Mouse (Mus musculus) skeletal muscle tissue, adult 2 months (tissue): Measurements from ENCODE around the gene Myh3.

Source experiments
- DNase-seq: peaks from one replicate; pipeline ENCODE4 v3.0.0-alpha.2; 2012; ENCODE audit warnings: low read depth, low spot score

Myh3 gene

GRCm38 (mm10) chr11:67078000-67078399 is at the start of gene Myh3:
Myh3 (plus strand) TSS chr11:67078300.
- DNase-seq, result no peak

GRCm38 (mm10) chr11:67030904-67031602 is 47.0 kb upstream of the Myh3 start:
- no peak for DNase-seq

GRCm38 (mm10) chr11:67031603-67031915 is 46.5 kb upstream of the Myh3 start:
- DNase-seq, result no peak

GRCm38 (mm10) chr11:67034775-67035485 is 43.2 kb upstream of the Myh3 start:
- DNase-seq, result no peak

GRCm38 (mm10) chr11:67036229-67036628 is 41.9 kb upstream of the Myh3 start:
- no peak for DNase-seq

GRCm38 (mm10) chr11:67036892-67037291 is 41.2 kb upstream of the Myh3 start:
- no peak for DNase-seq

GRCm38 (mm10) chr11:67039799-67040198 is 38.3 kb upstream of the Myh3 start:
- DNase-seq, result no peak

- no peak for DNase-seq
Measured at GRCm38 (mm10) chr11:67040483-67040882, 37.6 kb upstream of the Myh3 start.

- no peak for DNase-seq
Measured at GRCm38 (mm10) chr11:67043007-67043406, 35.1 kb upstream of the Myh3 start.

GRCm38 (mm10) chr11:67044959-67045358 is 33.1 kb upstream of the Myh3 start:
- no peak for DNase-seq

- no peak for DNase-seq
Measured at GRCm38 (mm10) chr11:67047199-67047598, 30.9 kb upstream of the Myh3 start.

- DNase-seq, result no peak
Measured at GRCm38 (mm10) chr11:67048496-67048895, 29.6 kb upstream of the Myh3 start.

GRCm38 (mm10) chr11:67049256-67049655 is 28.8 kb upstream of the Myh3 start:
- DNase-seq, result no peak

GRCm38 (mm10) chr11:67051676-67052320 is 26.3 kb upstream of the Myh3 start:
- no peak for DNase-seq

- peak; percentile 81 for DNase-seq
Measured at GRCm38 (mm10) chr11:67052321-67052952, 25.7 kb upstream of the Myh3 start, which contains the start of the genes Adprm and Sco1. Adprm (minus strand) TSS chr11:67052594. Sco1 (plus strand) TSS chr11:67052670.

GRCm38 (mm10) chr11:67054754-67055365 is 23.2 kb upstream of the Myh3 start:
- no peak for DNase-seq

GRCm38 (mm10) chr11:67061311-67061710 is 16.8 kb upstream of the Myh3 start:
- DNase-seq, result no peak

- no peak for DNase-seq
Measured at GRCm38 (mm10) chr11:67062726-67063125, 15.4 kb upstream of the Myh3 start.

GRCm38 (mm10) chr11:67067741-67068140 is 10.4 kb upstream of the Myh3 start:
- no peak for DNase-seq

- DNase-seq, result no peak
Measured at GRCm38 (mm10) chr11:67072615-67073130, 5.4 kb upstream of the Myh3 start.

- no peak for DNase-seq
Measured at GRCm38 (mm10) chr11:67075036-67075435, 3.1 kb upstream of the Myh3 start.

GRCm38 (mm10) chr11:67076781-67077180 is 1.3 kb upstream of the Myh3 start:
- no peak for DNase-seq
